Mouse (Mus musculus) hindbrain, embryonic 11.5 days (tissue): ENCODE measurements around the gene Cacna1d. TPM values are rescaled to one million over a fixed set of nuclear protein-coding genes. Genes with fewer than 3 reads are reported as not detected.

Experiments
- ATAC-seq: fragments of 200-750 bp; cut with Nextera tagmentation; 2 replicates; pipeline ENCODE4 v1.8.0; 2017; ENCODE audit warnings: mild to moderate bottlenecking, moderate TSS enrichment, moderate library complexity; ENCODE audit not compliant: low FRiP score
- DNase-seq: peaks from one replicate; pipeline ENCODE4 v3.0.0-alpha.2; 2015; ENCODE audit warnings: low spot score
- H3K27ac ChIP-seq: fragments of 300-500 bp; sonication (generic); 2 replicates; pipeline ENCODE4 v1.5.1; 2014; ENCODE audit warnings: mild to moderate bottlenecking, low read depth, low read length
- H3K27me3 ChIP-seq: fragments of 300-500 bp; sonication (generic); 2 replicates; pipeline ENCODE4 v1.6.1; 2014; ENCODE audit warnings: mild to moderate bottlenecking, low read length, moderate library complexity, mixed read lengths; ENCODE audit not compliant: control insufficient read depth, insufficient read depth
- H3K36me3 ChIP-seq: fragments of 300-500 bp; sonication (generic); 2 replicates; pipeline ENCODE4 v1.6.1; 2014; ENCODE audit warnings: mild to moderate bottlenecking, low read length, moderate library complexity, mixed read lengths; ENCODE audit not compliant: control insufficient read depth, insufficient read depth
- H3K4me1 ChIP-seq: fragments of 300-500 bp; sonication (generic); replicated peaks from 2 replicates; pipeline ENCODE4 v1.6.1; 2014; ENCODE audit warnings: low read length, mixed read lengths; ENCODE audit not compliant: control insufficient read depth, insufficient read depth
- H3K4me2 ChIP-seq: fragments of 300-500 bp; sonication (generic); replicated peaks from 2 replicates; pipeline ENCODE4 v1.6.1; 2014; ENCODE audit warnings: mild to moderate bottlenecking, low read depth, low read length
- H3K4me3 ChIP-seq: fragments of 300-500 bp; sonication (generic); 2 replicates; pipeline ENCODE4 v1.5.1; 2014; ENCODE audit warnings: low read depth, low read length
- H3K9ac ChIP-seq: fragments of 300-500 bp; sonication (generic); 2 replicates; pipeline ENCODE4 v1.6.1; 2014; ENCODE audit warnings: low read depth, low read length
- H3K9me3 ChIP-seq: fragments of 300-500 bp; sonication (generic); 2 replicates; pipeline ENCODE4 v1.6.1; 2016; ENCODE audit warnings: low read length; ENCODE audit not compliant: control insufficient read depth
- WGBS: fragments of 180-500 bp; shearing (Covaris S2); extraction: QIAGEN DNeasy Blood & Tissue Kit; methylation state at CpG from one replicate; pipeline ENCODE4 v1.1.7; 2014; 5-methylcytosine and 5-hydroxymethylcytosine counted together
- polyA plus RNA-seq: library from polyadenylated mRNA; unstranded; fragments of >200 nt; fragmentation: Nextera tagmentation; extraction: Ambion mirVana; gene quantifications from 2 replicates; pipeline ENCODE4 v1.2.1, GENCODE M21; 2014

Gene Cacna1d
- polyA plus RNA-seq, 1 experiment from 2014 or later, result 2.9 TPM

GRCm38 (mm10) chr14:30238807-30239206 is 252.4 kb downstream of the Cacna1d start:
- H3K4me1 ChIP-seq, result no peaks in the 10 kb centered on the region
- DNase-seq (no peak), ATAC-seq (no peak)
- WGBS, result 85% methylated on average over 5 of the region's 5 CpGs
- no peak overlapping the region for H3K27ac ChIP-seq
- no peaks in the 10 kb centered on the region for H3K36me3 ChIP-seq
- no peak overlapping the region for H3K4me3 ChIP-seq
- no peaks in the 10 kb centered on the region for H3K9me3 ChIP-seq
- no peaks in the 10 kb centered on the region for H3K27me3 ChIP-seq
- H3K9ac ChIP-seq, result no peak overlapping the region
- no peak overlapping the region for H3K4me2 ChIP-seq

- Histone ChIP-seq H3K4me2 (no peak overlapping the region), H3K27ac (no peak overlapping the region), H3K4me3 (no peak overlapping the region), H3K9me3 (no peaks in the 10 kb centered on the region), H3K36me3 (no peaks in the 10 kb centered on the region), H3K27me3 (no peaks in the 10 kb centered on the region), H3K9ac (no peak overlapping the region), H3K4me1 (no peaks in the 10 kb centered on the region)
- DNase-seq (no peak), ATAC-seq (no peak)
- 88% methylated on average over 5 of the region's 5 CpGs for WGBS
Measured at GRCm38 (mm10) chr14:30225161-30225560, 266.1 kb downstream of the Cacna1d start.

GRCm38 (mm10) chr14:30222101-30222500 is 269.2 kb downstream of the Cacna1d start:
- Histone ChIP-seq H3K27me3 (no peaks in the 10 kb centered on the region), H3K9ac (no peak overlapping the region), H3K4me3 (no peak overlapping the region), H3K9me3 (no peaks in the 10 kb centered on the region), H3K27ac (no peak overlapping the region), H3K36me3 (no peaks in the 10 kb centered on the region), H3K4me1 (no peaks in the 10 kb centered on the region), H3K4me2 (no peak overlapping the region)
- 86% methylated on average over 6 of the region's 6 CpGs for WGBS
- ATAC-seq (no peak), DNase-seq (no peak)

GRCm38 (mm10) chr14:30219851-30220250 is 271.4 kb downstream of the Cacna1d start:
- Histone ChIP-seq H3K9ac (no peak overlapping the region), H3K4me2 (no peak overlapping the region), H3K27me3 (no peaks in the 10 kb centered on the region), H3K4me3 (no peak overlapping the region), H3K27ac (no peak overlapping the region), H3K4me1 (no peaks in the 10 kb centered on the region), H3K36me3 (no peaks in the 10 kb centered on the region), H3K9me3 (no peaks in the 10 kb centered on the region)
- 84% methylated on average over 4 of the region's 4 CpGs for WGBS
- DNase-seq (no peak), ATAC-seq (no peak)

- ATAC-seq, result no peak
- Histone ChIP-seq H3K27ac (no peak overlapping the region), H3K4me3 (no peak overlapping the region), H3K9me3 (no peaks in the 10 kb centered on the region), H3K9ac (no peak overlapping the region), H3K36me3 (no peaks in the 10 kb centered on the region), H3K4me1 (no peaks in the 10 kb centered on the region), H3K4me2 (no peak overlapping the region), H3K27me3 (no peaks in the 10 kb centered on the region)
- WGBS, result 89% methylated on average over 3 of the region's 3 CpGs
- DNase-seq, result no peak
Measured at GRCm38 (mm10) chr14:30218114-30218513, 273.1 kb downstream of the Cacna1d start.

- ATAC-seq (no peak), DNase-seq (no peak)
- H3K27ac ChIP-seq, result no peak overlapping the region
- 81% methylated on average over 2 of the region's 2 CpGs for WGBS
- no peak overlapping the region for H3K4me2 ChIP-seq
- H3K36me3 ChIP-seq, result no peaks in the 10 kb centered on the region
- H3K27me3 ChIP-seq, result no peaks in the 10 kb centered on the region
- no peak overlapping the region for H3K4me3 ChIP-seq
- H3K9me3 ChIP-seq, result no peaks in the 10 kb centered on the region
- H3K9ac ChIP-seq, result no peak overlapping the region
- H3K4me1 ChIP-seq, result no peaks in the 10 kb centered on the region
Measured at GRCm38 (mm10) chr14:30217124-30217523, 274.1 kb downstream of the Cacna1d start.

GRCm38 (mm10) chr14:30208156-30208555 is 283.1 kb downstream of the Cacna1d start:
- ATAC-seq, result no peak
- H3K4me2 ChIP-seq, result no peak overlapping the region
- DNase-seq, result no peak

GRCm38 (mm10) chr14:30205821-30206220 is 285.4 kb downstream of the Cacna1d start:
- H3K4me2 ChIP-seq, result no peak overlapping the region
- H3K27ac ChIP-seq, result no peak overlapping the region
- no peaks in the 10 kb centered on the region for H3K9me3 ChIP-seq
- 76% methylated on average over 3 of the region's 3 CpGs for WGBS
- no peak for ATAC-seq
- H3K36me3 ChIP-seq, result no peaks in the 10 kb centered on the region
- no peaks in the 10 kb centered on the region for H3K4me1 ChIP-seq
- no peak overlapping the region for H3K9ac ChIP-seq
- no peak overlapping the region for H3K4me3 ChIP-seq
- H3K27me3 ChIP-seq, result no peaks in the 10 kb centered on the region
- no peak for DNase-seq

More at GRCm38 (mm10) chr14:30208156-30208555, 283.1 kb downstream of the Cacna1d start:
- Histone ChIP-seq H3K27ac (no peak overlapping the region), H3K9me3 (no peaks in the 10 kb centered on the region), H3K4me3 (no peak overlapping the region), H3K9ac (no peak overlapping the region), H3K4me1 (no peaks in the 10 kb centered on the region), H3K27me3 (no peaks in the 10 kb centered on the region), H3K36me3 (no peaks in the 10 kb centered on the region)

- Histone ChIP-seq H3K27me3 (no peaks in the 10 kb centered on the region), H3K9me3 (no peaks in the 10 kb centered on the region), H3K4me2 (no peak overlapping the region), H3K4me3 (no peak overlapping the region), H3K36me3 (no peaks in the 10 kb centered on the region), H3K27ac (no peak overlapping the region), H3K4me1 (no peaks in the 10 kb centered on the region), H3K9ac (no peak overlapping the region)
- 97% methylated on average over 1 of the region's 1 CpGs for WGBS
- ATAC-seq, result no peak
- no peak for DNase-seq
Measured at GRCm38 (mm10) chr14:30204526-30204925, 286.7 kb downstream of the Cacna1d start.
